Mouse (Mus musculus) brain, adult 2 months (tissue): ENCODE data around the gene Dact3.
A peak's percentile ranks its signal among the peaks of the same experiment; 100 is the strongest.

Source experiments
- DNase-seq: peaks from one replicate; pipeline ENCODE4 v3.0.0; 2011; ENCODE audit warnings: low read depth, low spot score

Dact3 gene

GRCm38 (mm10) chr7:16891641-16892351 is 16.7 kb downstream of the Dact3 start, which contains the start of gene Gng8:
Gng8 (plus strand) TSS chr7:16891786.
- DNase-seq, result peak; percentile 93

GRCm38 (mm10) chr7:16892352-16892730 is 17.2 kb downstream of the Dact3 start:
- DNase-seq, result no peak

- no peak for DNase-seq
These were observed 18.5 kb downstream of the Dact3 start for GRCm38 (mm10) chr7:16893612-16894011.

GRCm38 (mm10) chr7:16894279-16894678 is 19.2 kb downstream of the Dact3 start:
- DNase-seq, result no peak

GRCm38 (mm10) chr7:16895000-16895399 is 19.9 kb downstream of the Dact3 start:
- peak; percentile 90 for DNase-seq

GRCm38 (mm10) chr7:16895511-16895910 is 20.4 kb downstream of the Dact3 start:
- no peak for DNase-seq

- no peak for DNase-seq
These were observed 25.4 kb downstream of the Dact3 start for GRCm38 (mm10) chr7:16900526-16900925.

- DNase-seq, result no peak
These were observed 28.4 kb downstream of the Dact3 start for GRCm38 (mm10) chr7:16903439-16903955.

GRCm38 (mm10) chr7:16904120-16904675 is 29.1 kb downstream of the Dact3 start:
- no peak for DNase-seq

- no peak for DNase-seq
These were observed 30.4 kb downstream of the Dact3 start for GRCm38 (mm10) chr7:16905491-16906021.

GRCm38 (mm10) chr7:16906281-16906680 is 31.2 kb downstream of the Dact3 start, which contains the start of gene Ptgir:
Ptgir (plus strand) TSS chr7:16906490.
- no peak for DNase-seq

GRCm38 (mm10) chr7:16906889-16907559 is 31.9 kb downstream of the Dact3 start:
- no peak for DNase-seq

GRCm38 (mm10) chr7:16907842-16908241 is 32.7 kb downstream of the Dact3 start:
- no peak for DNase-seq

- no peak for DNase-seq
These were observed 33.2 kb downstream of the Dact3 start for GRCm38 (mm10) chr7:16908367-16908766.

- DNase-seq, result no peak
These were observed 33.7 kb downstream of the Dact3 start for GRCm38 (mm10) chr7:16908859-16909258.

GRCm38 (mm10) chr7:16909909-16910308 is 34.8 kb downstream of the Dact3 start:
- DNase-seq, result no peak

- no peak for DNase-seq
These were observed 36.8 kb downstream of the Dact3 start for GRCm38 (mm10) chr7:16911904-16912303.

GRCm38 (mm10) chr7:16912360-16912759 is 37.2 kb downstream of the Dact3 start:
- DNase-seq, result no peak

GRCm38 (mm10) chr7:16913806-16914452 is 38.8 kb downstream of the Dact3 start:
- DNase-seq, result peak; percentile 85

GRCm38 (mm10) chr7:16914453-16915343 is 39.6 kb downstream of the Dact3 start:
- DNase-seq, result peak; percentile 16
